Mouse (Mus musculus) kidney, postnatal 10 days (tissue): ENCODE measurements around the gene Fam241a.
A peak's percentile ranks its signal among the peaks of the same experiment; 100 is the strongest.

Source experiments
- DNase-seq: peaks from one replicate; pipeline ENCODE4 v3.0.0; 2021; ENCODE audit warnings: mixed read lengths

The Fam241a gene

GRCm38 (mm10) chr3:127895792-127896541 lies at the start of gene Fam241a:
TSS of gene Fam241a (minus strand) at chr3:127896324.
- DNase-seq = peak; percentile 93

DNA sequence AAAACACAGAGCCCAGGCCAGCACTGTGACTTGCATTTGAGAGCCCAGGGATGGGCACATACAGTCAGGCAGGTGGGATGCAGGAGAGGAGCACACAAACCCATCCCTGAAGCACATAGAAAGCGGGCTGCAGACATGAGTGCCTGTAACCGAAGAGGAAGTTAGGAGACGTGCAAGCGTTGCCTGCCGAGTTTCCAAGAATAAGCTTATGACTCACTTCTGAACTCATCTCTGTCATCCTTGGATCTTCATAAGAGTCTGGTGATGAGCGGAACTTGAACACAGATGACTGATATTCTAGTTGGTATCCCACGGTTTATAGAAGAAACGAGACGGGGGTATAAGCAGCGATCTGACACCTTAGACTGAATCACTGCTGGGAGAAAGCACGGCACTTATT lies 36.3 kb upstream of the Fam241a start:
- DNase-seq = no peak

DNA sequence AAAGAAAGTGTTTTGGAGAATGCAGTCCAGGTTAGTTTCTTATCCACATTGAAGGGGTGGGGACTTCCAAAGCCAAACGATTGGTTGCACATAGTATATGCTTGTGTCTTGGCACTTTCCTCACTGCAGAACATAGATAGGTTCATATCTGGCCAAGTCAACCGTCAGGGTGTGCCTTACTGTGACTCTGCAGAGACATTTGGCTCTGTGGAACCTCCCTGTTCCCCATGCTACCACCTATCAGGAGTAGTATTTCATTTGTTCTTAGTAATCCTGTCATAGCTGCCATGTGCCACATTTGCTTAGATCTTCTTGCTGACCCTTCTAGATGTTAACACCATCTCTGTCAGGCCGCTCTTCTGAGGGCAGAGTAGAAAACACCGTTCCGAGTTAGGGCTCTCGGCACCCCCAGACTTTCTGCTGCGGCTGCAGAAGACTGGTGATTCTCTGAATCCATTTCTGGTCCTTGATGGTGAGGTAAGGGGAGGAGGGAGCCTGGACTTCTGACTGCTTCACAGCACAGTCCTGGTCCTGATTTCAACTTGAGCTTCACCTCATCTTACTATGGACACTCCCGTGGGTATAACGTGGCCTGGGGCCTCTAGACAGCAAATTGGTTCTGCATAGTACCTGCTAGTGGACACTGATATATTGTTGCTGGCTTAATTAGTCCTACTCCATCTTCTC lies 34.3 kb upstream of the Fam241a start:
- DNase-seq = no peak

DNA sequence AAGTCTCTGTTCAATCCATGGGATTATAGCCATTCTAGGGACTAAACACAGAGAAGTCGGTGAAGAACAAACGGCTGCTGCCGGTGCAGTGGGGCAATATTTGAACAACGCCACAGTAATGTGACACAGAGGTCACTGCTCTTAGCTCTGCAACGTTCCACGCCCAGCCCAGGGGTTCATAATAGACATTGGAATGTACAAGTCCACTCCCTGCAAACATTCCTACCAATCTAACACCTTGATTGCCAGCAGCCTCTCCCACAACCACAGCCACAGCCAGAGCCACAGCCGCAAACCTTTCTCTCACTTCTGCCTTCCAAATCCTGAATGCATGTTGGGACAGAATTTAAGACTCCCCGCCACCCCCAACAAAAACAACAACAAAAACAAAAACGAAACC lies 33.8 kb upstream of the Fam241a start:
- DNase-seq = peak; percentile 34

DNA sequence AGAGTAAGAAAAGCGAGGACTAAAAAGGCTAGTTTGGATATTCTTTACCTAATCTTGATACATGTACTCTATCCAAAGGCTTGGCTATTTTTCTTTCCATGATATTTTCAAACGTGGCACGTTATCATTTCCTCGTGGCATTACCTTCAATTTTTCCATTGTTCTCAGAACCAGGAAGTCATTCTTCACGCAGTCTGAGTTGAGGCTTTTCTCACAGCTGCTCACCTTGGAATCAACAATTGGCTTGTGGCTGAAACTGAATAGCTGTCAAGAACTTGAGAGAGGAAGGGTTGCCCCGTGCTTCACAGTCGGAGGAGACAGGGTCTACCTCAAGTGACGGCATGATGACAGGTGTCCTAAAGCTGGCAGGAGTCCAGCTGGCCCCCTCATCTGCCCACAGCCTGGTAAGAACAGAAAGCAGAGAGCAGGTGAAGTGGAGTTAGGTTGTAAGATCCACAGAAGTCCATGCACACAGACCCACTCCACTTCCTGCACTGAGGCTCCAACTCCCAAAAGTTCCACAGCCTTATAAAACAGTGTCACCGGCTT lies 30.6 kb upstream of the Fam241a start:
- DNase-seq = no peak

GRCm38 (mm10) chr3:127924464-127924863 lies 28.3 kb upstream of the Fam241a start:
- no peak for DNase-seq

- no peak for DNase-seq
Observed at GRCm38 (mm10) chr3:127923183-127923582, 27.1 kb upstream of the Fam241a start.

DNA sequence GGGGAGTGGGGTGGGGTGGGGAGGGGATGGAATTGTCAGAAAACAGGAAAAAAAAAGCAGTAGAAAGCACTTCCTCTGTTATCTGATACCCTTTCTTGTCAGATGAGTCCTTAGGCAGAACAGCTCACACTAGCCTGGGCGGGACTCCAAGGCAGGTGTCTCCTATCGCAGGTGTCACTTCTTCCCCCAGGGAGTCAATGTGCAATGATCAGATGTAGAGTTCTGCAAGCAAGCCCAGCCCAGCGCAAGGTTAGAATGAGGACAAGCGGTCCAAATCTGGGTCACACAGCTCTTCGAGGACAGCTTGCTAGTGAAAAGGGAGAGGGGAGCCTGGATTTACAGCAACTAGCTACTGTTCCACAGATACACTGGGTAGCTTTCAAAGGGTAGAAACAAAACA lies 26.0 kb upstream of the Fam241a start:
- DNase-seq = no peak

- DNase-seq = no peak
Observed at GRCm38 (mm10) chr3:127917999-127918661, 22.0 kb upstream of the Fam241a start.

DNA sequence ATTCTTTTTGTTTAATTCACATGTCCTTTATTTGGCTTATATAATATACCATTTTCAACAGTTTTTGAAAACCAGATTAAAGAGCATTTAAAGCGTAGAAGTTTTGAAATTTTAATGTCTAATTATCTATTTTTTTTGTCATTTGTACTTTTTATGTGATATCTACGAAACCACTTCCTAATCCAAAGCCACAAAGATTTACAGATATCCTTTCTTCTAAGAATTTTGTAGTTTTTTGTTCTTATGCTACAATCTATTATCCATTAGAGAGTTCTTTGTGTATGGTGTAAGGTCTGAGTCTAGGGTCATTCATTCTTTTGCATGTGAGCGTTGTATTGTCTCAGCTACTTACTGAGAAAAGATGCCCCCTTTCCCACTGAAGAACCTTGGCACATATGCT lies 21.4 kb upstream of the Fam241a start:
- no peak for DNase-seq

DNA sequence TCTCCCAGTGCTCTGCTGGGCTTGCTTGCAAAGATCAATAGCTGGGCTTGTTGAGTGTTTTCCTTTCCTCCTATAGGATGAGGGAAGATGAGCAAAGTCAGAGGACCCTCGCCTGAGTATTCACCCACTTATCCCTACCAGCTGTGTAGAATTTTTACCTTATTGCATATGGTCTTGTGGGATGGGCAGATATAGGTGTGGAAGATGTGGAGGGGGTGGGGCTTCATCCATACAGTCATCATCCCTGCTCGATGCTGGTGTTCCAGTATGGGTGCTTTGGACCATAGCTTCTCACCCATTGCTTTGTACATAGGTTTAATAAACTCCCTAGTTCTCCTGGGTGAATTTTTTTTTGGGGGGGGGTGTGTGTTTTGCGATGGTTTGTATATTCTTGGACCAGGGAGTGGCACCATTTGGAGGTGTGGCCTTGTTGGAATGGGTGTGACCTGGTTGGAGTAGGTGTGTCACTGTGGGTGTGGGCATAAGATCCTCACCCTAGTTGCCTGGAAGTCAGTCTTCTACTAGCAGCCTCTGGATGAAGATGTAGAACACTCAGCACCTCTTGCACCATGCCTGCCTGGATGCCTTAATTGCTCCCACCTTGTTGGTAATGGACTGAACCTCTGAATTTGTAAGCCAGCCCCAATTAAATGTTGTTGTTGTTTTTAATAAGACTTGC lies 19.7 kb upstream of the Fam241a start:
- no peak for DNase-seq

DNA sequence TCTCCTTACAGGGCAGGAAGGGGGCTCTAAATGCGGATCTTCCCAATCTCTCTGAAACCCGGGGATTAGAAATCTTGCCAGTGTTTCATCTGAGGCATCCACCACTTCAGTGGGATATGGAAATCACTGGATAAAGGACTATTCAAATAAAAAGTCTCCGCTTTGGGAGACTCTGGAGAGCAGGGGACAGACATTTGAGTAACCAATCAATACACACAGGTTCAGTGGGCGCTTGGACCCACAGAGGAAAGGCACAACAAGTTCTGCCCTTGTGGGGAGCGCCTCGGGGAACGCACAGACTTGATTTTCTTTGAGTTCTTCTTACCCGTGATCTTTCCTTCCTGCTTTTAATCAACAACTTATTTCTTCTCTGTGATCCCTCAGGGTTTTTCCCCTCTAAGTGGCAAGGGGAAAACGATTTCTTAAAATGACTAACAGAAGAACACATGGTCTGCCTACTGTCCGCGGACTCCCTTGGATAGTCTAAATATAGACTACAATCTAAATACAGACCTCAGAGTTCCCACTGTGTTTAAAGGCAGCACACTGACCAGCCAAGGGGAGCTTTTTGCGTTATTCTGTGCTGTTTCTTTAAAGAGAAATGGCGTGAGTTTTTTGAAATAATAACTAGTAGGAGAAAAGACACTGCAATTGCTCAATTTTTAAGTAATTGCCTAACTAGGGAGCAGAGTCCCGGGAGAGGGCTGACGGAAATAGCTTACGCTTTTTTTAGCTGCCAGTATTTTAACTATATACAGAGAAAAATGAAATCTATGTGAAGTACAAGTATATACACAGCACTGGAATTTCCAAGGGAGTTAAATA lies 18.0 kb upstream of the Fam241a start:
- DNase-seq = no peak

GRCm38 (mm10) chr3:127909941-127910340 lies 13.8 kb upstream of the Fam241a start:
- no peak for DNase-seq

GRCm38 (mm10) chr3:127894981-127895779 lies 944 bp downstream of the Fam241a start:
- no peak for DNase-seq

GRCm38 (mm10) chr3:127893902-127894301 lies 2.2 kb downstream of the Fam241a start:
- no peak for DNase-seq

- no peak for DNase-seq
Observed at GRCm38 (mm10) chr3:127891906-127892305, 4.2 kb downstream of the Fam241a start.

- DNase-seq = no peak
Observed at GRCm38 (mm10) chr3:127890008-127890407, 6.1 kb downstream of the Fam241a start.

DNA sequence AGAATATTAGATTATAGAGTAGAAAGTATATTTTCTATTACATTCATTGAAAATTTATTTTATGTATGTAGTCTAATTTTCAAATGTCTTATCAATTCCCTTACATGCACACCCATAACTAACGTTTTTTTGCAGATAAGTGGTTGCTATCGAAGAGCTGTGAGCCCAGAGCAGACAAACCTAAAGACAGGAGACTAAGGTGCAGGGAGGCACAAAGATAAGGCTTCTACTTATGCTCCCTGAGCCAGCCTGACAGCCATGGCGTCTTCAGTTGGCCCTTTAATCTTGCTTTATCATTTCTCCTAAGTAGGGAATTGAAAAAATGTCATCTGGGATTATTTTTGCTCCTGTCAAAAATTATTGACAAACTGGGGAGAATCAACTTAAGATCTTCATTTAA lies 6.6 kb downstream of the Fam241a start:
- no peak for DNase-seq

DNA sequence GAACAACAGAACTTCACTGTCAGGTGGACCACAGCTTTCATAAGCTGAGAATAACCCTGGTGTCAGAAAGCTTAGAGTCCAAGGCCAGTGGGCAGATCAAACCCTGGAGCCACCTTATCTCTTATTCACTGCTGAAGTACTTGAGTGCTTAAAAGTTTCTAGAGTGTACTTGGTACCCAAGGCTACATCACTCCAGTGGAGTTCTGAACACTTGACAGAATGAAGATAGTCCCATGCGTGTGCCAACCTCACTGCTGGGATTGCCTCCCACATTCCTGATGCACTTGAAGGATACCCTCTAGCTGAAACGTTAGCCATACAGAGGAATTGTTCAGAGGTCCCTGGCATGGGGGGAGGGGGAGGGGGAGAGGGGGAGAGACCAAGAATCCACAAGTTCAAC lies 14.4 kb downstream of the Fam241a start:
- no peak for DNase-seq

DNA sequence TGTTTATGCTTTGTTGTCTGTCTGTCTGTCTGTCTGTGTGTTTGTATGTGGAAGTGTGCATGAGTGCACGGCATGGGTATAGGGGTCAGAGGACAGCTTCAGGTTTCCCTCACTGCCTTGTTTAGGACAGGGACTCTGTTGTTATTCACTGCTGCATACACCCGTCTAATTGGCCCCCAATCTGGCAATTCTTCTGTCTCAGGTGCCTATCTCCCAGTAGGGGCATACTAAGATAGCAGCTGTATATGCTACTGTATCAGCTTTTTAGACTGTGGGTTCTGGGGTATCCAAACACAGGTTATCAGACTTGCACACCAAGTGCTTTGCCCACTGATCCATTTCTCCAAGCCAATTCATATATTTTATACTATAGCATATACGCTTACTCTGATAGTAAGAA lies 16.2 kb downstream of the Fam241a start:
- DNase-seq = no peak

DNA sequence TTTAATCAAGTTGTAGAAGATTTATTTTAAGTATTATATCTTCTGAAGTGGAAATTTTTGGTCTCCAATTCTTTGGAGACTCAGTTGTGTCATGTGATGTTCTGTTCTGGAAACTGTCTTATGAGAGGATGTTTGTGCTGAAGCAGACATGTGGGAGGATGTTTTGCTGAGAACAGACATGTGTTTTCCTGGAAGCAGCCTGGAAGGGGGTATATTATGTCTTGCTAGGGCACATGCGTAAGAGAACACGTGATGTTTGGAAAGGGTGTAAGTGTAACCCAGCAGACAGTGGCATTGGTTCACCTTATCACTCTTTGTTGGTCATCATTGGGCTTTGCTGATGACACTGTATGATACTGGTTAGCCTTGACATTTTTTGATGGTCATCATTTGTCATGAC lies 20.6 kb downstream of the Fam241a start:
- no peak for DNase-seq
